Mouse (Mus musculus): Measurements from ENCODE around the gene Myo1b. TPM values are rescaled to one million over a fixed set of nuclear protein-coding genes. Genes with fewer than 3 reads are reported as not detected.

The Myo1b gene
- total and polyA plus RNA-seq, 2 experiments, result 35.1 to 176 TPM

GRCm38 (mm10) chr1:51820013-51820441 is 95.8 kb downstream of the Myo1b start:
- Histone ChIP-seq H3K9ac (ENCODE audit: low read depth, low read length) (no peak overlapping the region), H3K36me3 (ENCODE audit: control insufficient read depth, insufficient read depth, low read length) (peaks cover 27% of the 10 kb centered on the region), H3K27me3 (ENCODE audit: control insufficient read depth, insufficient read depth, low read length) (no peaks in the 10 kb centered on the region), H3K4me3 (ENCODE audit: insufficient read depth, low read depth, low read length) (no peak overlapping the region), H3K27ac (replicated peaks; ENCODE audit: insufficient read depth, low read depth, low read length) (no peak overlapping the region), H3K79me2 (ENCODE audit: control insufficient read depth, insufficient read depth, low read length) (peaks cover 17% of the 10 kb centered on the region; the same call in 1 of the 2 replicates), H3K4me1 (ENCODE audit: control insufficient read depth, insufficient read depth, low read length) (peaks cover 7% of the 10 kb centered on the region)
- WGBS, result 79% methylated on average over 7 of the region's 7 CpGs
- no peak for TF ChIP-seq CTCF (IDR thresholded peaks at IDR 0.05; ENCODE audit: low read depth, low read length)
- TF ChIP-seq POLR2A (IDR thresholded peaks at IDR 0.05; ENCODE audit: extremely low read depth, insufficient read depth, low read length), result no peak
- DNase-seq (ENCODE audit: extremely low read depth, low read depth, low spot score), result no peak

- Histone ChIP-seq H3K36me3 (ENCODE audit: control insufficient read depth, insufficient read depth, low read length) (peaks cover 23% of the 10 kb centered on the region), H3K27me3 (ENCODE audit: control insufficient read depth, insufficient read depth, low read length) (no peaks in the 10 kb centered on the region), H3K4me1 (ENCODE audit: control insufficient read depth, insufficient read depth, low read length) (peaks cover 6% of the 10 kb centered on the region), H3K79me2 (ENCODE audit: control insufficient read depth, insufficient read depth, low read length) (peaks cover 10% of the 10 kb centered on the region; the same call in 1 of the 2 replicates), H3K4me3 (ENCODE audit: insufficient read depth, low read depth, low read length) (no peak overlapping the region), H3K27ac (replicated peaks; ENCODE audit: insufficient read depth, low read depth, low read length) (no peak overlapping the region), H3K9ac (ENCODE audit: low read depth, low read length) (no peak overlapping the region)
- no peak for DNase-seq (ENCODE audit: extremely low read depth, low read depth, low spot score)
- 79% methylated on average over 1 of the region's 1 CpGs for WGBS
- TF ChIP-seq POLR2A (IDR thresholded peaks at IDR 0.05; ENCODE audit: extremely low read depth, insufficient read depth, low read length) (no peak), CTCF (IDR thresholded peaks at IDR 0.05; ENCODE audit: low read depth, low read length) (no peak)
Observed at GRCm38 (mm10) chr1:51815636-51816035, 100.2 kb downstream of the Myo1b start.

- Histone ChIP-seq H3K4me1 (ENCODE audit: control insufficient read depth, insufficient read depth, low read length) (peaks cover 6% of the 10 kb centered on the region), H3K4me3 (ENCODE audit: insufficient read depth, low read depth, low read length) (no peak overlapping the region), H3K27me3 (ENCODE audit: control insufficient read depth, insufficient read depth, low read length) (no peaks in the 10 kb centered on the region), H3K36me3 (ENCODE audit: control insufficient read depth, insufficient read depth, low read length) (peaks cover 24% of the 10 kb centered on the region), H3K9ac (ENCODE audit: low read depth, low read length) (no peak overlapping the region), H3K27ac (replicated peaks; ENCODE audit: insufficient read depth, low read depth, low read length) (peak overlapping the region; percentile 22), H3K79me2 (ENCODE audit: control insufficient read depth, insufficient read depth, low read length) (peaks cover 8% of the 10 kb centered on the region; the same call in 1 of the 2 replicates)
- DNase-seq (ENCODE audit: extremely low read depth, low read depth, low spot score), result peak; percentile 76
- WGBS, result 32% methylated on average over 5 of the region's 5 CpGs
- TF ChIP-seq POLR2A (IDR thresholded peaks at IDR 0.05; ENCODE audit: extremely low read depth, insufficient read depth, low read length), result no peak
- TF ChIP-seq CTCF (IDR thresholded peaks at IDR 0.05; ENCODE audit: low read depth, low read length), result no peak
Observed at GRCm38 (mm10) chr1:51814854-51815630, 100.8 kb downstream of the Myo1b start.

- no peak for DNase-seq (ENCODE audit: extremely low read depth, low read depth, low spot score)
- Histone ChIP-seq H3K4me1 (ENCODE audit: control insufficient read depth, insufficient read depth, low read length) (no peaks in the 10 kb centered on the region), H3K9ac (ENCODE audit: low read depth, low read length) (no peak overlapping the region), H3K79me2 (ENCODE audit: control insufficient read depth, insufficient read depth, low read length) (peaks cover 3% of the 10 kb centered on the region; the same call in 1 of the 2 replicates), H3K4me3 (ENCODE audit: insufficient read depth, low read depth, low read length) (no peak overlapping the region), H3K27me3 (ENCODE audit: control insufficient read depth, insufficient read depth, low read length) (no peaks in the 10 kb centered on the region), H3K27ac (replicated peaks; ENCODE audit: insufficient read depth, low read depth, low read length) (no peak overlapping the region), H3K36me3 (ENCODE audit: control insufficient read depth, insufficient read depth, low read length) (peaks cover 22% of the 10 kb centered on the region)
- no peak for TF ChIP-seq CTCF (IDR thresholded peaks at IDR 0.05; ENCODE audit: low read depth, low read length)
- no peak for TF ChIP-seq POLR2A (IDR thresholded peaks at IDR 0.05; ENCODE audit: extremely low read depth, insufficient read depth, low read length)
- WGBS, result 84% methylated on average over 10 of the region's 10 CpGs
Observed at GRCm38 (mm10) chr1:51808847-51809246, 107.0 kb downstream of the Myo1b start.

- WGBS, result 83% methylated on average over 1 of the region's 1 CpGs
- TF ChIP-seq POLR2A (IDR thresholded peaks at IDR 0.05; ENCODE audit: extremely low read depth, insufficient read depth, low read length), result no peak
- TF ChIP-seq CTCF (IDR thresholded peaks at IDR 0.05; ENCODE audit: low read depth, low read length), result no peak
Observed at GRCm38 (mm10) chr1:51808228-51808627, 107.6 kb downstream of the Myo1b start.

More at GRCm38 (mm10) chr1:51808228-51808627, 107.6 kb downstream of the Myo1b start:
- H3K4me1 ChIP-seq (ENCODE audit: control insufficient read depth, insufficient read depth, low read length), result no peaks in the 10 kb centered on the region
- peaks cover 3% of the 10 kb centered on the region; the same call in 1 of the 2 replicates for H3K79me2 ChIP-seq (ENCODE audit: control insufficient read depth, insufficient read depth, low read length)
- H3K27ac ChIP-seq (replicated peaks; ENCODE audit: insufficient read depth, low read depth, low read length), result no peak overlapping the region
- no peak for DNase-seq (ENCODE audit: extremely low read depth, low read depth, low spot score)
- no peak overlapping the region for H3K9ac ChIP-seq (ENCODE audit: low read depth, low read length)
- peaks cover 28% of the 10 kb centered on the region for H3K36me3 ChIP-seq (ENCODE audit: control insufficient read depth, insufficient read depth, low read length)
- no peaks in the 10 kb centered on the region for H3K27me3 ChIP-seq (ENCODE audit: control insufficient read depth, insufficient read depth, low read length)
- H3K4me3 ChIP-seq (ENCODE audit: insufficient read depth, low read depth, low read length), result no peak overlapping the region

Measured in liver, adult 2 months (tissue).